Mouse (Mus musculus): ENCODE data around the gene Irs1. TPM values are rescaled to one million over a fixed set of nuclear protein-coding genes. Genes with fewer than 3 reads are reported as not detected.
A peak's percentile ranks its signal among the peaks of the same experiment; 100 is the strongest.

Irs1 gene
- polyA plus RNA-seq, 1 experiment from 2014 or later: 4.0 TPM

GRCm38 (mm10) chr1:82320864-82321263 lies 29.6 kb upstream of the Irs1 start:
- no peak for DNase-seq (ENCODE audit: low spot score)
- ATAC-seq (replicated peaks; ENCODE audit: low FRiP score, low TSS enrichment, low read depth): no peak
- Histone ChIP-seq H3K9ac (ENCODE audit: low read length) (no peak overlapping the region), H3K4me3 (ENCODE audit: low read depth, low read length) (no peak overlapping the region), H3K27ac (ENCODE audit: low read depth) (no peak overlapping the region), H3K27me3 (replicated peaks; ENCODE audit: control insufficient read depth, insufficient read depth, low read length) (no peaks in the 10 kb centered on the region), H3K4me1 (replicated peaks; ENCODE audit: control insufficient read depth, insufficient read depth, low read length) (peaks cover 5% of the 10 kb centered on the region; the same call in 1 of the 2 replicates), H3K4me2 (ENCODE audit: low read length) (no peak overlapping the region), H3K9me3 (ENCODE audit: control insufficient read depth, low read length) (no peaks in the 10 kb centered on the region), H3K36me3 (ENCODE audit: control insufficient read depth, insufficient read depth, low read length) (no peaks in the 10 kb centered on the region)
- WGBS: 86% methylated on average over 10 of the region's 10 CpGs

- no peak overlapping the region for H3K4me2 ChIP-seq (ENCODE audit: low read length)
- H3K27ac ChIP-seq (ENCODE audit: low read depth): no peak overlapping the region
- no peaks in the 10 kb centered on the region for H3K27me3 ChIP-seq (replicated peaks; ENCODE audit: control insufficient read depth, insufficient read depth, low read length)
- H3K36me3 ChIP-seq (ENCODE audit: control insufficient read depth, insufficient read depth, low read length): no peaks in the 10 kb centered on the region
- no peak overlapping the region for H3K9ac ChIP-seq (ENCODE audit: low read length)
- H3K4me3 ChIP-seq (ENCODE audit: low read depth, low read length): no peak overlapping the region
- H3K9me3 ChIP-seq (ENCODE audit: control insufficient read depth, low read length): no peaks in the 10 kb centered on the region
- peaks cover 5% of the 10 kb centered on the region; the same call in 1 of the 2 replicates for H3K4me1 ChIP-seq (replicated peaks; ENCODE audit: control insufficient read depth, insufficient read depth, low read length)
- no peak for DNase-seq (ENCODE audit: low spot score)
- no peak for ATAC-seq (replicated peaks; ENCODE audit: low FRiP score, low TSS enrichment, low read depth)
- WGBS: 72% methylated on average over 6 of the region's 6 CpGs
Observed at GRCm38 (mm10) chr1:82320456-82320855, 29.2 kb upstream of the Irs1 start.

- WGBS: 2% methylated on average over 22 of the region's 26 CpGs
- H3K9ac ChIP-seq (ENCODE audit: low read length): peak overlapping the region; percentile 81
- no peaks in the 10 kb centered on the region for H3K9me3 ChIP-seq (ENCODE audit: control insufficient read depth, low read length)
- peak overlapping the region; percentile 86 for H3K4me3 ChIP-seq (ENCODE audit: low read depth, low read length)
- H3K27ac ChIP-seq (ENCODE audit: low read depth): peak overlapping the region; percentile 97
- H3K36me3 ChIP-seq (ENCODE audit: control insufficient read depth, insufficient read depth, low read length): no peaks in the 10 kb centered on the region
- no peak for DNase-seq (ENCODE audit: low spot score)
- peak; percentile 75 for ATAC-seq (replicated peaks; ENCODE audit: low FRiP score, low TSS enrichment, low read depth)
- H3K4me2 ChIP-seq (ENCODE audit: low read length): peak overlapping the region; percentile 75
- peaks cover 5% of the 10 kb centered on the region; the same call in 1 of the 2 replicates for H3K4me1 ChIP-seq (replicated peaks; ENCODE audit: control insufficient read depth, insufficient read depth, low read length)
- no peaks in the 10 kb centered on the region for H3K27me3 ChIP-seq (replicated peaks; ENCODE audit: control insufficient read depth, insufficient read depth, low read length)
Observed at GRCm38 (mm10) chr1:82316746-82317126, 25.5 kb upstream of the Irs1 start.

- DNase-seq (ENCODE audit: low spot score) (peak; percentile 97), ATAC-seq (replicated peaks; ENCODE audit: low FRiP score, low TSS enrichment, low read depth) (peak; percentile 96)
- Histone ChIP-seq H3K4me2 (ENCODE audit: low read length) (peak within 1 kb of the TSS; percentile 75), H3K9ac (ENCODE audit: low read length) (peak within 1 kb of the TSS; percentile 81), H3K36me3 (ENCODE audit: control insufficient read depth, insufficient read depth, low read length) (no peaks in the 10 kb centered on the region), H3K4me1 (replicated peaks; ENCODE audit: control insufficient read depth, insufficient read depth, low read length) (peaks cover 5% of the 10 kb centered on the region; the same call in 1 of the 2 replicates), H3K9me3 (ENCODE audit: control insufficient read depth, low read length) (no peaks in the 10 kb centered on the region), H3K4me3 (ENCODE audit: low read depth, low read length) (peak within 1 kb of the TSS; percentile 86), H3K27ac (ENCODE audit: low read depth) (peak within 1 kb of the TSS; percentile 97), H3K27me3 (replicated peaks; ENCODE audit: control insufficient read depth, insufficient read depth, low read length) (no peaks in the 10 kb centered on the region)
- 5% methylated on average over 47 of the region's 47 CpGs for WGBS
Observed at GRCm38 (mm10) chr1:82316111-82316745, 25.0 kb upstream of the Irs1 start, which contains the start of gene Rhbdd1. TSS of gene Rhbdd1 (plus strand) at chr1:82316452.

- Histone ChIP-seq H3K4me2 (ENCODE audit: low read length) (no peak overlapping the region), H3K4me3 (ENCODE audit: low read depth, low read length) (no peak overlapping the region), H3K9ac (ENCODE audit: low read length) (no peak overlapping the region), H3K9me3 (ENCODE audit: control insufficient read depth, low read length) (no peaks in the 10 kb centered on the region), H3K27ac (ENCODE audit: low read depth) (no peak overlapping the region), H3K27me3 (replicated peaks; ENCODE audit: control insufficient read depth, insufficient read depth, low read length) (no peaks in the 10 kb centered on the region), H3K4me1 (replicated peaks; ENCODE audit: control insufficient read depth, insufficient read depth, low read length) (no peaks in the 10 kb centered on the region), H3K36me3 (ENCODE audit: control insufficient read depth, insufficient read depth, low read length) (no peaks in the 10 kb centered on the region)
- no peak for DNase-seq (ENCODE audit: low spot score)
- ATAC-seq (replicated peaks; ENCODE audit: low FRiP score, low TSS enrichment, low read depth): no peak
- WGBS: 47% methylated on average over 3 of the region's 3 CpGs
Observed at GRCm38 (mm10) chr1:82304483-82304882, 13.3 kb upstream of the Irs1 start.

GRCm38 (mm10) chr1:82298586-82298985 lies 7.4 kb upstream of the Irs1 start:
- Histone ChIP-seq H3K9me3 (ENCODE audit: control insufficient read depth, low read length) (no peaks in the 10 kb centered on the region), H3K27me3 (replicated peaks; ENCODE audit: control insufficient read depth, insufficient read depth, low read length) (no peaks in the 10 kb centered on the region)

GRCm38 (mm10) chr1:82294102-82294501 lies 2.9 kb upstream of the Irs1 start:
- DNase-seq (ENCODE audit: low spot score) (no peak), ATAC-seq (replicated peaks; ENCODE audit: low FRiP score, low TSS enrichment, low read depth) (no peak)
- Histone ChIP-seq H3K9me3 (ENCODE audit: control insufficient read depth, low read length) (no peaks in the 10 kb centered on the region), H3K4me1 (replicated peaks; ENCODE audit: control insufficient read depth, insufficient read depth, low read length) (peaks cover 19% of the 10 kb centered on the region), H3K4me3 (ENCODE audit: low read depth, low read length) (no peak overlapping the region), H3K27ac (ENCODE audit: low read depth) (no peak overlapping the region), H3K4me2 (ENCODE audit: low read length) (no peak overlapping the region), H3K9ac (ENCODE audit: low read length) (no peak overlapping the region), H3K27me3 (replicated peaks; ENCODE audit: control insufficient read depth, insufficient read depth, low read length) (0 out of 2 replicates have a peak, but pooled peaks cover 2% of the 10 kb centered on the region), H3K36me3 (ENCODE audit: control insufficient read depth, insufficient read depth, low read length) (no peaks in the 10 kb centered on the region)
- 15% methylated on average over 6 of the region's 6 CpGs for WGBS

More at GRCm38 (mm10) chr1:82298586-82298985, 7.4 kb upstream of the Irs1 start:
- ATAC-seq (replicated peaks; ENCODE audit: low FRiP score, low TSS enrichment, low read depth) (no peak), DNase-seq (ENCODE audit: low spot score) (no peak)
- Histone ChIP-seq H3K9ac (ENCODE audit: low read length) (no peak overlapping the region), H3K4me2 (ENCODE audit: low read length) (no peak overlapping the region), H3K27ac (ENCODE audit: low read depth) (no peak overlapping the region), H3K4me3 (ENCODE audit: low read depth, low read length) (no peak overlapping the region), H3K36me3 (ENCODE audit: control insufficient read depth, insufficient read depth, low read length) (no peaks in the 10 kb centered on the region), H3K4me1 (replicated peaks; ENCODE audit: control insufficient read depth, insufficient read depth, low read length) (no peaks in the 10 kb centered on the region)
- 33% methylated on average over 1 of the region's 1 CpGs for WGBS

GRCm38 (mm10) chr1:82292771-82293170 lies 1.6 kb upstream of the Irs1 start:
- ATAC-seq (replicated peaks; ENCODE audit: low FRiP score, low TSS enrichment, low read depth) (0 out of 2 replicates have a peak, but pooled peaks have one; percentile 8), DNase-seq (ENCODE audit: low spot score) (peak; percentile 80)
- 0 out of 2 replicates have a peak, but pooled peaks cover 2% of the 10 kb centered on the region for H3K27me3 ChIP-seq (replicated peaks; ENCODE audit: control insufficient read depth, insufficient read depth, low read length)
- H3K36me3 ChIP-seq (ENCODE audit: control insufficient read depth, insufficient read depth, low read length): 0 out of 2 replicates have a peak, but pooled peaks cover 4% of the 10 kb centered on the region
- H3K9ac ChIP-seq (ENCODE audit: low read length): 0 out of 2 replicates have a peak overlapping the region, but pooled peaks have one; percentile 5
- H3K4me2 ChIP-seq (ENCODE audit: low read length): peak overlapping the region; percentile 86
- H3K27ac ChIP-seq (ENCODE audit: low read depth): no peak overlapping the region
- peaks cover 21% of the 10 kb centered on the region for H3K4me1 ChIP-seq (replicated peaks; ENCODE audit: control insufficient read depth, insufficient read depth, low read length)
- 1% methylated on average over 13 of the region's 13 CpGs for WGBS
- H3K9me3 ChIP-seq (ENCODE audit: control insufficient read depth, low read length): no peaks in the 10 kb centered on the region
- H3K4me3 ChIP-seq (ENCODE audit: low read depth, low read length): peak overlapping the region; percentile 75
